Mouse (Mus musculus): Measurements from ENCODE around the gene Gm20772. TPM values are rescaled to one million over a fixed set of nuclear protein-coding genes. Genes with fewer than 3 reads are reported as not detected.

Gene Gm20772
- not detected in 2 replicates for polyA plus RNA-seq (2012; rRNA removed)

GRCm38 (mm10) chrY:17874441-17874840, at the start of gene Gm20772, which contains the start of gene Gm20831:
Gm20772 (plus strand) TSS chrY:17874741.
Gm20831 (plus strand) TSS chrY:17874741.

GRCm38 (mm10) chrY:17846166-17846565, 28.4 kb upstream of the Gm20772 start, which contains the start of gene Gm21904:
Gm21904 (minus strand) TSS chrY:17846266.

Other genes starting within 250 kb of the Gm20772 start
- gene Gm21904, start 28.5 kb upstream of the Gm20772 start, polyA plus RNA-seq (2012; rRNA removed): not detected in 2 replicates
- not detected in 2 replicates for gene Gm20831, start within 50 bp of the Gm20772 start, polyA plus RNA-seq (2012; rRNA removed)
- gene Srsy, start 62.6 kb downstream of the Gm20772 start, polyA plus RNA-seq (2012; rRNA removed): not detected in 2 replicates
- gene Gm21764, start 187.1 kb downstream of the Gm20772 start, polyA plus RNA-seq (2012; rRNA removed): not detected in 2 replicates
- not detected in 2 replicates for gene Ssty1, start 214.4 kb downstream of the Gm20772 start, polyA plus RNA-seq (2012; rRNA removed)

Measured in liver, embryonic 14 days (tissue).